Mouse (Mus musculus): Measurements from ENCODE around the gene Bpifb4. TPM values are rescaled to one million over a fixed set of nuclear protein-coding genes. Genes with fewer than 3 reads are reported as not detected.

Gene Bpifb4
- total RNA-seq, 2 experiments from 2014 or later, result not detected

DNA sequence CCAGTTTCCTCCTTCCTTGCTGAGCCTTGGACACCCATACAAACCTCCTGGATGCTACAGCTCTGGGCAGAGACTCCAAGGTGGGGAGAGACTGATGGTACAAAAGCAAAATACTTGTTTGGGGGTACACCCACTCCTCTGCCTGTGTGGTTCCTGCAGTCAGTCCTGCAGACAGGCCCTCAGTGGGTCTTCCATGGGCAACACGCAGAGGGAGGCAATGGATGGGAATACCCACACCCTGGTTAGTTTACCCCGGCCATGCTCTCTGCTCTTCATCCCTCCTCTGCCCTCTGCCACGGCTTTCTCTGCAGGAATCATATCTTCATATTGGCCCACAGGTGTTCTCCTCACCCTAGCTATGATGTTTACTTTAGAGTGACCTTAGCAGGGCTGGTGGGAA lies 62.5 kb downstream of the Bpifb4 start:
- DNase-seq (ENCODE audit: low spot score in 2 of 2), result no peak
- intact Hi-C loops (cut with DNase I), result no loop called here

DNA sequence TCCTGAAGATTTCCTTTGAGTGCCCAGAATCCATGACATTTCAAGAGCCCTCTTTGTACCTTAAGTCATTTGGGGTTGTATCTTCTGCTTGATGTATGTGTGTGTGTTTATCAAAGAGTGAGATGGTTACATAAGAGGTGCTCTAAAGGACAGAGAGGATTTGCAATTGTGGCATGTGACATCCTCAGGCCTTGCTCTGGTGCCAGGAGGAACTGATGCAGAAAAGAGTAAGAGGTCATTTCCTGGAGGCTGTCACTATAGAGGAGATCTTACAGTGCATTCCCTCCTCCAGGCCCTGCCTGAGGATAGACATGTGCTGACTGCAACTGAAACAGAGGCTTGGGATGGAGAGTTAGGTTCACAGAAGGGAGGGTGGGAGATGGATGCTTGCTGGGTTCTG lies 63.0 kb downstream of the Bpifb4 start:
- intact Hi-C loops (cut with DNase I), result no loop called here
- DNase-seq (ENCODE audit: low spot score in 2 of 2), result no peak

DNA sequence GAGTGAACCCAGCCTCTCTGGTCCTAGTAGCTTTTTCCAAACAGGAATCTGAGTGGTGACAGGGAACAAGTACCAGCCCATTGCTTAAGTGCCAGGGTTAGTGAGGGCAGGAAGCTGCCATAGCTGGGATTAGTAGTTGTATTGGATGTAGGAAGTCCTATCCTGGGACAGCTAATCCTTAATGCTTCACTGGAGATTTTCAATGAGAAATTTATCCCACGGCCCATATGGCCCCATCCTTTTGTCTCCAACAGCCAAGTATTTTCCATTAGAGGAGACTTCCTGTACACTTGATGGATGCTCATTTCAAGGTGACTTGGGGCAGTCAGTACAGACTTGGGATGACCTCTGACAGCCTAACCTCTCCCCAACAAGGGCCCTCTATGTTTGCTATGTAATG lies 66.4 kb downstream of the Bpifb4 start:
- no peak for DNase-seq (ENCODE audit: low spot score in 2 of 2)
- intact Hi-C loops (cut with DNase I), result no loop called here

DNA sequence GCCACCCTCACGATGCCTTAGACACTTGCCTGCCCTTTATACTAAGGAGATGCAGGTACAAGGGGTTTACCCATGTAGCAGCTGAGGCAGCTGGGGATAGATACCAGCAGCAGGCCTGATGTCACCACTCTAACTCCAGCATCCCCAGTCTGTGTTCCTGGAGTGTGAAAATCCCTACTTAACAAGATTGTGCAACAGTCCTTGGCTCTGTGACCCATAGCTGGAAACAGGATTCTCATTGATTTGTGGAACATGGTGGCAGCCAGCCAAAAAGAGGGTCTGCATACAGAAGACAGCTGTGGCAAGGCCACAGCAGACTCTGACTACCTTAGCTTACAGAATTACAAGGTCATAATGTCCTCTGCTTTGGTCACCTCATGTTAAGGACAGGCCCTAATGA lies 67.1 kb downstream of the Bpifb4 start:
- no peak for DNase-seq (ENCODE audit: low spot score in 2 of 2)
- intact Hi-C loops (cut with DNase I), result no loop called here

DNA sequence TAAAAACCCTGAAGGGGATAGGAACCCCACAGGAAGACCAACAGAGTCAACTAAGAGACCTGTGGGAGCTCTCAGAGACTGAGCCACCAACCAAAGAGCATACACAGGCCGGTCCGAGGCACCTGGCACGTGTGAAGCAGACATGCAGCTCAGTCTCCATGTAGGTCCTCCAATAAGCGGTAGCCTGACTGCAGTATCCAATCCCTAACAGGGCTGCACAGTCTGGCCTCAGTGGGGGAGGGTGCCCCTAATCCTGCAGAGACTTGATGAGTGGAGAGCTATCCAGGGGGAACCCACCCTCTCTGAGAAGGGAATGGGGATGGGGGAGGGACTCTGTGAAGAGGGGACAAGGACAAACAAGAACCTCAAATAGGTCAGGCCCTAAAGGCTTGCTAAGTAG lies 67.7 kb downstream of the Bpifb4 start:
- DNase-seq (ENCODE audit: low spot score in 2 of 2), result no peak
- intact Hi-C loops (cut with DNase I), result no loop called here

DNA sequence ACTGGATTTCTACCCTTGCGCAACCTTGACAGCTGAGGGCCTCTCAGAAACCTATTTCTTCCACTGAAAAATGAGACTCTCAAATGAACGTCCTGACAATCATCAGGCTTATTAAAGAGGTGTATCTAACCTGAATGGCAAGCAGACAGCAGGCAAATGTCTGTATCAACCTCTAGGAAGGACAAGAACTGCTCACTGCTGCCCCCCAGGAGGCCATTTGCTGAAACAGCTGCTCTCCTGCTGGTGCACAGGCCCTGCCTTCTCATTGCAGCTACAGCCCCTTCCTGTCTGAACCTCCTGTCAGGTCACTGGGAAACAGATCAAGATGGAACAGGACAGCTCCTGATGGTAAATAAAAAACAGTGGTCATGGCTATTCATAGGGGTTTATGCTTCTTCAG lies 68.3 kb downstream of the Bpifb4 start:
- no peak for DNase-seq (ENCODE audit: low spot score in 2 of 2)
- intact Hi-C loops (cut with DNase I), result no loop called here

DNA sequence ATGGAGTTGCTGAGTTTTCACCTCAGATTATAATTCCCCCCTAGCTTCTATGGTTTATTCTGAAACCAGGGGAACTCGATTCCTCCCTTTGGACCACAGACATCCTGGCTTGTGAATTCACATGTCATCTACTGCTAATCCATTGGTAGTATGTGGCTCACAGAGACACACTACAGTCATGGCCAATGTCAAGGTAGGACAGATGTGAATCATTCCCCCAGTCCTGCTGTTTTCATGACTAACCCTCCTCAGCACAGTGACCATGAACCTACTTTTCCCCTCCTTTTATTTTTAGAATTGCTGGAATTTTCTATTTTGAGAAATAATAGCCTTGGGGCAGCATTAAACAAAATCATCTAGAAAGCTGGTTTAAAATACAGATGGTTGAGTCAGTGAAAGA lies 69.4 kb downstream of the Bpifb4 start:
- intact Hi-C loops (cut with DNase I), result no loop called here
- no peak for DNase-seq (ENCODE audit: low spot score in 2 of 2)

DNA sequence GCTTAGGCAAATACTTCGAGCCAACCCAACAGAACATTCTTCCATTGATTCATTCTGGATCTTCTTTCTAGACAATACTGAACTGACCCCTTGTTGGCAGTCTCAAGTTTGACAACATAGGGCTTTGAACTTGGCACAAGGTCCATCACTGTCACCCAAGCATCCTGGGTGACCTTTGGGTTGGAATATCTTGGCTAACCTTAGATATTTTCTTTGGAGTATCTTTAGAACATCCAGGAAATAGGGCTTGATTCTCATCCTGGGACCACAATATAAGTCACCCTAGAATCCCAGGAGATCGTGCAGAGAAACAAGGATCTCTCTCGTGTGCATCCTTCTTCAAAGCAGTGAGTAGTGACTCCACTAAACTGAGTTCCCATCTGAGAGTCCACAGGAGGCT lies 70.0 kb downstream of the Bpifb4 start, which contains the start of gene Bpifa2:
Gene Bpifa2, plus strand, starts transcription at position 301 of the 400 bp plus-strand sequence.
- intact Hi-C loops (cut with DNase I), result no loop called here
- DNase-seq (ENCODE audit: low spot score in 2 of 2), result no peak

Other genes with a start within 250 kb of the Bpifb4 start
- not detected for gene Dnmt3c, start 241.6 kb upstream of the Bpifb4 start, total RNA-seq (2021)
- 100 to 1,000 TPM in 1 of 2 experiments, 10 to 100 TPM in 1; 92.4 to 101 TPM for gene Mapre1, start 196.9 kb upstream of the Bpifb4 start, total RNA-seq (2021)
- gene Efcab8, start 158.3 kb upstream of the Bpifb4 start, total RNA-seq (2021), result under 1 TPM; 0.37 to 0.39 TPM
- not detected for gene Sun5, start 67.1 kb upstream of the Bpifb4 start, total RNA-seq (2021)
- gene Bpifb2, start 63.2 kb upstream of the Bpifb4 start, total RNA-seq (2021), result not detected
- gene Bpifb6, start 37.8 kb upstream of the Bpifb4 start, total RNA-seq (2021), result not detected
- gene Bpifb3, start 20.0 kb upstream of the Bpifb4 start, total RNA-seq (2021), result not detected
- not detected for gene Bpifa6, start 36.7 kb downstream of the Bpifb4 start, total RNA-seq (2021)
- gene Bpifa2, start 70.1 kb downstream of the Bpifb4 start, total RNA-seq (2021), result not detected
- gene Bpifa3, start 192.1 kb downstream of the Bpifb4 start, total RNA-seq (2021), result not detected
- gene Bpifa1, start 204.7 kb downstream of the Bpifb4 start, total RNA-seq (2021), result not detected
- not detected for gene Bpifa5, start 224.4 kb downstream of the Bpifb4 start, total RNA-seq (2021)

Data from left cerebral cortex, postnatal 25 days (tissue).